Mouse (Mus musculus): ENCODE results near the gene Ifi204. TPM values are rescaled to one million over a fixed set of nuclear protein-coding genes. Genes with fewer than 3 reads are reported as not detected.
"Not testable (repeated sequence)": the region's sequence is repeated elsewhere in the genome, so short reads cannot be mapped to it uniquely, and the experiment has no call there.

The Ifi204 gene
- polyA plus RNA-seq, 1 experiment from 2014 or later: 1.6 TPM

GRCm38 (mm10) chr1:173740537-173740936 is 26.2 kb downstream of the Ifi204 start:
- ATAC-seq (ENCODE audit: low read depth): no peak
- H3K9ac ChIP-seq (ENCODE audit: low read length): no peak overlapping the region
- no peak overlapping the region for H3K27ac ChIP-seq (ENCODE audit: low read length)
- H3K9me3 ChIP-seq (ENCODE audit: control insufficient read depth, low read length): no peaks in the 10 kb centered on the region
- no peak overlapping the region for H3K4me3 ChIP-seq (ENCODE audit: low read length)
- no peaks in the 10 kb centered on the region for H3K27me3 ChIP-seq (ENCODE audit: control insufficient read depth, insufficient read depth, low read depth, low read length)
- H3K4me2 ChIP-seq (ENCODE audit: low read depth, low read length): no peak overlapping the region
- no peaks in the 10 kb centered on the region for H3K4me1 ChIP-seq (replicated peaks; ENCODE audit: control insufficient read depth, insufficient read depth, low read length)
- H3K36me3 ChIP-seq (ENCODE audit: control insufficient read depth, insufficient read depth, low read length): no peaks in the 10 kb centered on the region

- ATAC-seq (ENCODE audit: low read depth): no peak
- H3K9me3 ChIP-seq (ENCODE audit: control insufficient read depth, low read length): no peaks in the 10 kb centered on the region
- 51% methylated on average over 2 of the region's 2 CpGs for WGBS
Observed at GRCm38 (mm10) chr1:173736986-173737385, 29.8 kb downstream of the Ifi204 start.

DNA sequence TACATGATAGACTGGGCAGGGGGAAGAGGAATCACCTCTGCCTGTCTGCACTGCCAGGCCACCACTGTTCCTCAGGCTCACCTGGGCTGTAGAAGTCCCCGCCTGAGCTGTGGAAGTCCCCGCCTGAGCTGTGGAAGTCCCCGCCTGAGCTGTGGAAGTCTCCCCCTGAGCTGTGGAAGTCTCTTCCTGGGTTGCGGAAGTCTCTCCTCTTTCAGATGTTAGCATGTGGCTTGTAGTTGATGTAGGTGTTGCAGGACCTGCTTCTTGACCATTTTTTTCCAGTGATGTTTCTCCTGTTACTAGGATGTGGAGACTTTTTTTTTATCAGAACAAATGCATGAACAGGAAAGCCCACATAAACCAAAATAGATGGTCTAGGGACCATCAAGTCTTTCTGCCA is 31.7 kb downstream of the Ifi204 start:
- H3K27ac ChIP-seq (ENCODE audit: low read length); H3K27me3 ChIP-seq (ENCODE audit: control insufficient read depth, insufficient read depth, low read depth, low read length); ATAC-seq (ENCODE audit: low read depth); H3K9me3 ChIP-seq (ENCODE audit: control insufficient read depth, low read length); H3K9ac ChIP-seq (ENCODE audit: low read length); H3K36me3 ChIP-seq (ENCODE audit: control insufficient read depth, insufficient read depth, low read length); H3K4me3 ChIP-seq (ENCODE audit: low read length); H3K4me2 ChIP-seq (ENCODE audit: low read depth, low read length); H3K4me1 ChIP-seq (replicated peaks; ENCODE audit: control insufficient read depth, insufficient read depth, low read length): not testable (repeated sequence)
- 87% methylated on average over 4 of the region's 4 CpGs for WGBS

More at GRCm38 (mm10) chr1:173736986-173737385, 29.8 kb downstream of the Ifi204 start:
- Histone ChIP-seq H3K27ac (ENCODE audit: low read length) (no peak overlapping the region), H3K27me3 (ENCODE audit: control insufficient read depth, insufficient read depth, low read depth, low read length) (no peaks in the 10 kb centered on the region), H3K4me1 (replicated peaks; ENCODE audit: control insufficient read depth, insufficient read depth, low read length) (no peaks in the 10 kb centered on the region), H3K36me3 (ENCODE audit: control insufficient read depth, insufficient read depth, low read length) (no peaks in the 10 kb centered on the region), H3K9ac (ENCODE audit: low read length) (no peak overlapping the region), H3K4me3 (ENCODE audit: low read length) (no peak overlapping the region), H3K4me2 (ENCODE audit: low read depth, low read length) (no peak overlapping the region)

DNA sequence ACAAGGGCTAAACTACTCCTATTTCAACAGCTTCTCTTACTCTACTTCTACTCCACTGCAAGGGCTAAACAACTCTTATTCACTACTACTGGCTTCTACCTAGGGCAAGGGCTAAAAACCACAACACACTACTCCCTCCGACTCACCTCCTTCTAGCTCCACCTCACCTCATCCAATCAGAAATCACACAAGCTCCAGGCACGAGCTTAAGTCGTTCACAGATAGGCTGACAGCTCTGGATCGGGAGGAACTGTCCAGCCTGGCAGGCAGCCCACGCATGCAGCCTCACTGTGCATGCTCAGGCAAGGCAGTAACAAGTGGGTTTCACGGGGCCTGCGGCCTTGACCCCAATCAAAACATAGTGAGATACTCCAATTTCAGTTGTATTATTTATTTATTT is 33.5 kb downstream of the Ifi204 start:
- Histone ChIP-seq H3K9me3 (ENCODE audit: control insufficient read depth, low read length) (no peaks in the 10 kb centered on the region), H3K36me3 (ENCODE audit: control insufficient read depth, insufficient read depth, low read length) (no peaks in the 10 kb centered on the region), H3K9ac (ENCODE audit: low read length) (no peak overlapping the region), H3K4me2 (ENCODE audit: low read depth, low read length) (no peak overlapping the region), H3K4me3 (ENCODE audit: low read length) (no peak overlapping the region), H3K4me1 (replicated peaks; ENCODE audit: control insufficient read depth, insufficient read depth, low read length) (no peaks in the 10 kb centered on the region), H3K27ac (ENCODE audit: low read length) (no peak overlapping the region), H3K27me3 (ENCODE audit: control insufficient read depth, insufficient read depth, low read depth, low read length) (no peaks in the 10 kb centered on the region)
- WGBS: 14% methylated on average over 7 of the region's 7 CpGs
- no peak for ATAC-seq (ENCODE audit: low read depth)

Other genes starting within 250 kb of the Ifi204 start
- not detected in 2 replicates for gene Ifi214, start 231.0 kb downstream of the Ifi204 start, polyA plus RNA-seq (2015; fragmentation: Nextera tagmentation; extraction: Ambion mirVana)
- gene Ifi213, start 167.7 kb downstream of the Ifi204 start, polyA plus RNA-seq (2015; fragmentation: Nextera tagmentation; extraction: Ambion mirVana): not detected in 2 replicates
- gene Ifi209, start 136.0 kb downstream of the Ifi204 start, polyA plus RNA-seq (2015; fragmentation: Nextera tagmentation; extraction: Ambion mirVana): 0.21 and 0.50 TPM in 2 replicates
- 0.08 TPM in 1 of 2 replicates, not detected in the other for gene Ifi208, start 93.3 kb downstream of the Ifi204 start, polyA plus RNA-seq (2015; fragmentation: Nextera tagmentation; extraction: Ambion mirVana)
- 0.85 and 0.98 TPM in 2 replicates for gene Ifi207, start 25.2 kb downstream of the Ifi204 start, polyA plus RNA-seq (2015; fragmentation: Nextera tagmentation; extraction: Ambion mirVana)
- 1.1 and 1.8 TPM in 2 replicates for gene Ifi211, start 146.1 kb upstream of the Ifi204 start, polyA plus RNA-seq (2015; fragmentation: Nextera tagmentation; extraction: Ambion mirVana)
- gene Mndal, start 175.5 kb upstream of the Ifi204 start, polyA plus RNA-seq (2015; fragmentation: Nextera tagmentation; extraction: Ambion mirVana): 3.3 and 3.4 TPM in 2 replicates
- gene Ifi203, start 175.7 kb upstream of the Ifi204 start, polyA plus RNA-seq (2015; fragmentation: Nextera tagmentation; extraction: Ambion mirVana): 1.4 and 1.5 TPM in 2 replicates
- 0.16 TPM in 1 of 2 replicates, not detected in the other for gene Ifi202b, start 215.8 kb upstream of the Ifi204 start, polyA plus RNA-seq (2015; fragmentation: Nextera tagmentation; extraction: Ambion mirVana)

Measured in lung, embryonic 16.5 days (tissue).